Comparison of ENCODE assay signal across 21 mouse cellular contexts in genomic region chr9:106365333-106365732, GRCm38 (mm10). TPM values are rescaled to one million over a fixed set of nuclear protein-coding genes. Genes with fewer than 3 reads are reported as not detected.
DNase-seq lines count a peak whose midpoint lies in the region; ATAC-seq lines count a peak whose summit lies in the region.
"Had no signal": no experiment of that assay in that cellular context is flagged by ENCODE, and none has a peak within 500 bp of the region (broad histone marks: within the 10 kb centered on the region; RNA-seq: fewer than 3 reads in every experiment).

No protein-coding gene starts in this region.

- no peak overlapping the region for H3K4me2 ChIP-seq in kidney, embryonic 15.5 days
- no peak overlapping the region for H3K4me2 ChIP-seq in midbrain, embryonic 16.5 days (ENCODE audit: low read length)
- H3K4me2 ChIP-seq in embryonic facial prominence, embryonic 14.5 days (ENCODE audit: low read depth, low read length) = no peak overlapping the region
- H3K4me2 ChIP-seq: hindbrain, embryonic 14.5 days; intestine, embryonic 15.5 days; liver, embryonic 11.5 days; midbrain, embryonic 15.5 days; neural tube, embryonic 12.5 days; stomach, embryonic 15.5 days had no signal

- DNase-seq in kidney, adult 9 months = no peak
- DNase-seq in midbrain, embryonic 10.5 days (ENCODE audit: low spot score) = no peak
- no peak for DNase-seq in embryonic facial prominence, embryonic 14.5 days (ENCODE audit: low spot score)
- DNase-seq in layer of hippocampus, postnatal 10 days (ENCODE audit: low spot score in 2 of 2) = no peak
- DNase-seq in neural tube, embryonic 10.5 days (ENCODE audit: extremely low spot score, low spot score) = no peak
- DNase-seq: adrenal gland, postnatal 14 days; forebrain, postnatal 0 days; gastrocnemius, adult 2 months; kidney, postnatal 10 days; thymus, postnatal 14 days had no signal

- no peak overlapping the region for H3K9ac ChIP-seq in kidney, embryonic 15.5 days
- no peak overlapping the region for H3K9ac ChIP-seq in midbrain, embryonic 16.5 days (ENCODE audit: low read depth, low read length)
- H3K9ac ChIP-seq in embryonic facial prominence, embryonic 14.5 days (ENCODE audit: low read depth, low read length) = no peak overlapping the region
- H3K9ac ChIP-seq: forebrain, postnatal 0 days; hindbrain, embryonic 14.5 days; intestine, embryonic 15.5 days; midbrain, embryonic 15.5 days; neural tube, embryonic 12.5 days; stomach, embryonic 15.5 days had no signal

- H3K4me1 ChIP-seq in kidney, embryonic 15.5 days = peaks cover 32% of the 10 kb centered on the region
- H3K4me1 ChIP-seq in midbrain, embryonic 10.5 days = peaks cover 37% of the 10 kb centered on the region
- peaks cover 12% of the 10 kb centered on the region for H3K4me1 ChIP-seq in midbrain, embryonic 16.5 days (ENCODE audit: control insufficient read depth, insufficient read depth, low read length)
- peaks cover 20% of the 10 kb centered on the region for H3K4me1 ChIP-seq in embryonic facial prominence, embryonic 14.5 days (ENCODE audit: control insufficient read depth, insufficient read depth, low read length)

- no peak overlapping the region for H3K4me3 ChIP-seq in kidney, embryonic 15.5 days (replicated peaks)
- no peak overlapping the region for H3K4me3 ChIP-seq in midbrain, embryonic 10.5 days
- no peak overlapping the region for H3K4me3 ChIP-seq in midbrain, embryonic 16.5 days (ENCODE audit: low read depth, low read length)
- H3K4me3 ChIP-seq in embryonic facial prominence, embryonic 14.5 days (ENCODE audit: low read depth, low read length) = no peak overlapping the region
- no peak overlapping the region for H3K4me3 ChIP-seq in macrophage (ENCODE audit: inconsistent target)
- H3K4me3 ChIP-seq: gastrocnemius, adult 2 months; intestine, embryonic 15.5 days; midbrain, embryonic 15.5 days; neural tube, embryonic 12.5 days; stomach, embryonic 15.5 days had no signal

- 66% methylated on average over 7 of the region's 7 CpGs for WGBS in kidney, embryonic 15.5 days
- 85% methylated on average over 7 of the region's 7 CpGs for WGBS in midbrain, embryonic 10.5 days
- WGBS in midbrain, embryonic 16.5 days = 86% methylated on average over 7 of the region's 7 CpGs
- 50% methylated on average over 7 of the region's 7 CpGs for WGBS in embryonic facial prominence, embryonic 14.5 days
- 37% methylated on average over 7 of the region's 7 CpGs for WGBS in macrophage (ENCODE audit: missing documents)

- no peaks in the 10 kb centered on the region for H3K36me3 ChIP-seq in kidney, embryonic 15.5 days
- no peaks in the 10 kb centered on the region for H3K36me3 ChIP-seq in midbrain, embryonic 10.5 days
- no peaks in the 10 kb centered on the region for H3K36me3 ChIP-seq in midbrain, embryonic 16.5 days (ENCODE audit: control insufficient read depth, insufficient read depth, low read length)
- no peaks in the 10 kb centered on the region for H3K36me3 ChIP-seq in embryonic facial prominence, embryonic 14.5 days (ENCODE audit: control insufficient read depth, insufficient read depth, low read length)
- H3K36me3 ChIP-seq in macrophage (ENCODE audit: inconsistent target) = no peaks in the 10 kb centered on the region
- H3K36me3 ChIP-seq: intestine, embryonic 15.5 days; midbrain, embryonic 15.5 days; neural tube, embryonic 12.5 days; stomach, embryonic 15.5 days had no signal

- H3K79me2 ChIP-seq in macrophage (ENCODE audit: inconsistent target) = peaks cover 22% of the 10 kb centered on the region

- no peak for ATAC-seq in kidney, embryonic 15.5 days (replicated peaks; ENCODE audit: low FRiP score)
- no peak for ATAC-seq in midbrain, embryonic 16.5 days
- ATAC-seq in embryonic facial prominence, embryonic 14.5 days (ENCODE audit: low read depth) = no peak
- ATAC-seq: activated CD4-positive, CD25-positive, alpha-beta regulatory T cell, adult 4 months; forebrain, postnatal 0 days; intestine, embryonic 15.5 days; midbrain, embryonic 15.5 days; Patski had no signal

- H3K27me3 ChIP-seq in kidney, embryonic 15.5 days = no peaks in the 10 kb centered on the region
- H3K27me3 ChIP-seq in midbrain, embryonic 10.5 days (ENCODE audit: low read depth, poor library complexity, severe bottlenecking) = peaks cover 15% of the 10 kb centered on the region
- no peaks in the 10 kb centered on the region for H3K27me3 ChIP-seq in midbrain, embryonic 16.5 days (ENCODE audit: control insufficient read depth, insufficient read depth, low read depth, low read length)
- H3K27me3 ChIP-seq in embryonic facial prominence, embryonic 14.5 days (replicated peaks; ENCODE audit: control insufficient read depth, insufficient read depth, low read length) = no peaks in the 10 kb centered on the region
- H3K27me3 ChIP-seq: intestine, embryonic 15.5 days; neural tube, embryonic 12.5 days; Patski; stomach, embryonic 15.5 days had no signal

- peak overlapping the region; percentile 57 for H3K27ac ChIP-seq in kidney, embryonic 15.5 days
- H3K27ac ChIP-seq in midbrain, embryonic 10.5 days (replicated peaks) = peak overlapping the region; percentile 38; the same call in 1 of the 2 replicates
- no peak overlapping the region for H3K27ac ChIP-seq in midbrain, embryonic 16.5 days (ENCODE audit: low read length)
- H3K27ac ChIP-seq in embryonic facial prominence, embryonic 14.5 days (replicated peaks; ENCODE audit: low read depth, low read length) = peak overlapping the region; percentile 58; the same call in 1 of the 2 replicates
- H3K27ac ChIP-seq in macrophage = peak overlapping the region; percentile 97
- H3K27ac ChIP-seq: gastrocnemius, adult 2 months; hindbrain, embryonic 14.5 days; intestine, embryonic 15.5 days; midbrain, embryonic 15.5 days; neural tube, embryonic 12.5 days; stomach, embryonic 15.5 days had no signal

- H3K9me3 ChIP-seq in kidney, embryonic 15.5 days (replicated peaks) = no peaks in the 10 kb centered on the region
- H3K9me3 ChIP-seq in midbrain, embryonic 10.5 days (replicated peaks) = no peaks in the 10 kb centered on the region
- H3K9me3 ChIP-seq in midbrain, embryonic 16.5 days (replicated peaks; ENCODE audit: control insufficient read depth, low read length, poor library complexity, severe bottlenecking) = no peaks in the 10 kb centered on the region
- no peaks in the 10 kb centered on the region for H3K9me3 ChIP-seq in embryonic facial prominence, embryonic 14.5 days (ENCODE audit: control insufficient read depth, low read length)
- H3K9me3 ChIP-seq: intestine, embryonic 15.5 days; midbrain, embryonic 15.5 days; neural tube, embryonic 12.5 days; stomach, embryonic 15.5 days had no signal

RNA-seq across cellular contexts. Expression of gene Dusp7, which starts 3.1 kb away (rescaled TPM):
- polyA plus RNA-seq in kidney, embryonic 15.5 days (2015; fragmentation: Nextera tagmentation; extraction: Ambion mirVana) = 15.6 and 17.7 TPM in 2 replicates
- 11.4 and 14.1 TPM in 2 replicates for polyA plus RNA-seq in midbrain, embryonic 10.5 days (2016; fragmentation: Nextera tagmentation; extraction: Ambion mirVana)
- 12.3 and 13.2 TPM in 2 replicates for polyA plus RNA-seq in midbrain, embryonic 16.5 days (2015; fragmentation: Nextera tagmentation; extraction: Ambion mirVana)
- polyA plus RNA-seq in embryonic facial prominence, embryonic 14.5 days (2014; fragmentation: Nextera tagmentation; extraction: Ambion mirVana) = 44.0 and 48.4 TPM in 2 replicates
- total RNA-seq in macrophage (2018; cell fraction: chromatin; rRNA removed) = 10 to 100 TPM in 19 of 26 experiments, 1 to 10 TPM in 7; 4.1 to 46.7 (median 12.6) TPM
- 10 to 100 TPM; 32.4 to 87.1 (median 54.1) TPM for total RNA-seq in macrophage (2018; cell fraction: cytosol; rRNA removed)
- total RNA-seq in macrophage (2018; cell fraction: nucleus; rRNA removed) = 10 to 100 TPM; 16.5 to 77.6 (median 30.5) TPM
- 58.0 to 112 TPM (median 63.3 TPM) in 3 replicates for polyA plus RNA-seq in macrophage (2018)
- 10 to 100 TPM; 58.7 to 64.2 TPM for total RNA-seq in layer of hippocampus, postnatal 10 days (2021)
